Mouse (Mus musculus): ENCODE measurements at regions not wholly inside any gene's neighbourhood (a gene's known extent, or its start where the extent isn't known, plus 50 kb on each side); places are given as distances from the start of the nearest gene placed in this dataset.

GRCm38 (mm10) chr7:37230641-37231347, 532.9 kb downstream of the Tshz3 start:
- no peak for DNase-seq (ENCODE audit: low read depth)

GRCm38 (mm10) chr7:37240832-37241231, 532.6 kb downstream of the Zfp536 start:
- DNase-seq (ENCODE audit: low read depth): no peak

- DNase-seq (ENCODE audit: low read depth): no peak
Observed at GRCm38 (mm10) chr7:37241781-37242180, 531.7 kb downstream of the Zfp536 start.

GRCm38 (mm10) chr7:37242476-37242875, 531.0 kb downstream of the Zfp536 start:
- no peak for DNase-seq (ENCODE audit: low read depth)

GRCm38 (mm10) chr7:37246156-37246555, 527.3 kb downstream of the Zfp536 start:
- DNase-seq (ENCODE audit: low read depth): no peak

GRCm38 (mm10) chr7:37254431-37254830, 519.0 kb downstream of the Zfp536 start:
- DNase-seq (ENCODE audit: low read depth): no peak

GRCm38 (mm10) chr7:37255840-37256239, 517.6 kb downstream of the Zfp536 start:
- no peak for DNase-seq (ENCODE audit: low read depth)

GRCm38 (mm10) chr7:37259293-37259692, 514.1 kb downstream of the Zfp536 start:
- DNase-seq (ENCODE audit: low read depth): peak; percentile 1

GRCm38 (mm10) chr7:37262846-37263245, 510.6 kb downstream of the Zfp536 start:
- DNase-seq (ENCODE audit: low read depth): no peak

- DNase-seq (ENCODE audit: low read depth): no peak
Observed at GRCm38 (mm10) chr7:37267404-37267803, 506.0 kb downstream of the Zfp536 start.

- no peak for DNase-seq (ENCODE audit: low read depth)
Observed at GRCm38 (mm10) chr7:37270841-37271240, 502.6 kb downstream of the Zfp536 start.

- no peak for DNase-seq (ENCODE audit: low read depth)
Observed at GRCm38 (mm10) chr7:37290018-37290417, 483.4 kb downstream of the Zfp536 start.

- DNase-seq (ENCODE audit: low read depth): no peak
Observed at GRCm38 (mm10) chr7:37290493-37291045, 482.9 kb downstream of the Zfp536 start.

GRCm38 (mm10) chr7:37291726-37292125, 481.7 kb downstream of the Zfp536 start:
- no peak for DNase-seq (ENCODE audit: low read depth)

- DNase-seq (ENCODE audit: low read depth): no peak
Observed at GRCm38 (mm10) chr7:37292554-37292953, 480.9 kb downstream of the Zfp536 start.

- no peak for DNase-seq (ENCODE audit: low read depth)
Observed at GRCm38 (mm10) chr7:37298888-37299287, 474.6 kb downstream of the Zfp536 start.

GRCm38 (mm10) chr7:37305463-37305862, 468.0 kb downstream of the Zfp536 start:
- DNase-seq (ENCODE audit: low read depth): no peak

- DNase-seq (ENCODE audit: low read depth): no peak
Observed at GRCm38 (mm10) chr7:37307191-37307590, 466.2 kb downstream of the Zfp536 start.

GRCm38 (mm10) chr7:37324653-37325052, 448.8 kb downstream of the Zfp536 start:
- DNase-seq (ENCODE audit: low read depth): no peak

GRCm38 (mm10) chr7:37333451-37333850, 440.0 kb downstream of the Zfp536 start:
- no peak for DNase-seq (ENCODE audit: low read depth)

GRCm38 (mm10) chr7:37335212-37335611, 438.2 kb downstream of the Zfp536 start:
- DNase-seq (ENCODE audit: low read depth): no peak

GRCm38 (mm10) chr7:37336171-37336850, 437.1 kb downstream of the Zfp536 start:
- DNase-seq (ENCODE audit: low read depth): no peak

GRCm38 (mm10) chr7:37336851-37337531, 436.4 kb downstream of the Zfp536 start:
- no peak for DNase-seq (ENCODE audit: low read depth)

Data from c-Kit-positive CD71-negative TER-119-negative erythroid progenitor cells, embryonic 14.5 days (primary cell).